Mouse (Mus musculus) neural tube, embryonic 12.5 days (tissue): ENCODE data around the gene Tmem108. TPM values are rescaled to one million over a fixed set of nuclear protein-coding genes. Genes with fewer than 3 reads are reported as not detected.

Source experiments
- ATAC-seq: fragments of 200-750 bp; cut with Nextera tagmentation; 2 replicates; pipeline ENCODE4 v1.8.0; 2017; ENCODE audit warnings: low read depth, mild to moderate bottlenecking, moderate TSS enrichment, moderate library complexity; ENCODE audit not compliant: low FRiP score
- H3K27ac ChIP-seq: fragments of 300-500 bp; sonication (generic); 2 replicates; pipeline ENCODE4 v1.5.1; 2016
- H3K27me3 ChIP-seq: fragments of 300-500 bp; sonication (generic); replicated peaks from 2 replicates; pipeline ENCODE4 v1.6.1; 2016; ENCODE audit warnings: mild to moderate bottlenecking
- H3K36me3 ChIP-seq: fragments of 300-500 bp; sonication (generic); 2 replicates; pipeline ENCODE4 v1.6.1; 2016; ENCODE audit warnings: mild to moderate bottlenecking
- H3K4me1 ChIP-seq: fragments of 300-500 bp; sonication (generic); 2 replicates; pipeline ENCODE4 v1.6.1; 2016
- H3K4me2 ChIP-seq: fragments of 300-500 bp; sonication (generic); replicated peaks from 2 replicates; pipeline ENCODE4 v1.6.1; 2016; ENCODE audit warnings: mild to moderate bottlenecking
- H3K4me3 ChIP-seq: fragments of 300-500 bp; sonication (generic); 2 replicates; pipeline ENCODE4 v1.5.1; 2016
- H3K9ac ChIP-seq: fragments of 300-500 bp; sonication (generic); 2 replicates; pipeline ENCODE4 v1.6.1; 2016; ENCODE audit warnings: mild to moderate bottlenecking
- H3K9me3 ChIP-seq: fragments of 300-500 bp; sonication (generic); 2 replicates; pipeline ENCODE4 v1.6.1; 2016; ENCODE audit warnings: mild to moderate bottlenecking
- WGBS: fragments of 180-500 bp; shearing (Covaris S2); methylation state at CpG from one replicate; pipeline ENCODE4 v1.1.7; 2016; 5-methylcytosine and 5-hydroxymethylcytosine counted together
- polyA plus RNA-seq: library from polyadenylated mRNA; unstranded; fragments of >200 nt; fragmentation: Nextera tagmentation; extraction: Ambion mirVana; gene quantifications from 2 replicates; pipeline ENCODE4 v1.2.1, GENCODE M21; 2016

Gene Tmem108
- polyA plus RNA-seq, 1 experiment from 2014 or later: 25.8 TPM

DNA sequence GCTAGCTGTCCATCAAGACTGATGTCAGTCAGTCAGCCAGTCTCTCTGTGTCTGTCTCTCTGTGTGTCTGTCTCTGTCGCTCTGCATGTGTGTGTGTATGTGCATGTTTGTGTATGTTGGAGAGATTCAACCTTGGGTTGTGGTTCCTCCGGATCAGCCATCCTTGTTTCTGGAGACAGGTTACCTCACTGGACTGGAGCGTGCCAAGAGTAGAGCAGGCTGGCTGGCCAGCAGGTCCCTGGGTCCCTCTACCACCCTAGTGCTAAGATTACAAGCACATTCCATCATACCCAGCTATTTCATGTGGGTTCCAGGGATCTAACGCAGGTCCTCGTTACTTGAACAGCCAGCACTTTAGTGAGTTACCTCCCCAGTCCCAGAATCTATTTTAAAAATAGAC, 138.6 kb downstream of the Tmem108 start:
- H3K27ac ChIP-seq: no peak overlapping the region
- no peaks in the 10 kb centered on the region for H3K27me3 ChIP-seq
- H3K9ac ChIP-seq: no peak overlapping the region
- H3K4me3 ChIP-seq: no peak overlapping the region
- H3K9me3 ChIP-seq: no peaks in the 10 kb centered on the region
- H3K4me2 ChIP-seq: no peak overlapping the region
- 84% methylated on average over 5 of the region's 5 CpGs for WGBS
- H3K36me3 ChIP-seq: no peaks in the 10 kb centered on the region
- H3K4me1 ChIP-seq: no peaks in the 10 kb centered on the region
- no peak for ATAC-seq

DNA sequence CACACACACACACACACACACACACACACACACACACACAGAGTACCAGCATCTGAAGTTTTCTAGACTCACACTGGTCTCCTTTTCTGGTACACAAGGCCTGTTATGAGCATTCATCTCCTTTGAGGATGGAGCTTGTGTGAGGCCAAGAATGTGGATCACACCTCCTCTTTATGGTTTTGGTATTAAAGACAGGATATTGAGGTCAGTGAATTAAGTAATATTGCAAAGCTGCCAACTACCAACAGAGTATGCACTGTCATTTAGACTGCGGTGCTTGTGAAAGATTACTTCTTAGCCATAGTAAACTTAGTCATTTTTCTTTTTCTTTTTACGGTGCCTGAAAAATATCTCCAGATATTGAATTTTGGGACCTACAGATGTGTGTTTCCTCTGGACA, 139.8 kb downstream of the Tmem108 start:
- no peak overlapping the region for H3K9ac ChIP-seq
- H3K4me1 ChIP-seq: no peaks in the 10 kb centered on the region
- no peaks in the 10 kb centered on the region for H3K27me3 ChIP-seq
- no peak overlapping the region for H3K4me2 ChIP-seq
- 96% methylated on average over 2 of the region's 2 CpGs for WGBS
- H3K36me3 ChIP-seq: no peaks in the 10 kb centered on the region
- H3K4me3 ChIP-seq: no peak overlapping the region
- ATAC-seq: no peak
- H3K27ac ChIP-seq: no peak overlapping the region
- H3K9me3 ChIP-seq: no peaks in the 10 kb centered on the region

DNA sequence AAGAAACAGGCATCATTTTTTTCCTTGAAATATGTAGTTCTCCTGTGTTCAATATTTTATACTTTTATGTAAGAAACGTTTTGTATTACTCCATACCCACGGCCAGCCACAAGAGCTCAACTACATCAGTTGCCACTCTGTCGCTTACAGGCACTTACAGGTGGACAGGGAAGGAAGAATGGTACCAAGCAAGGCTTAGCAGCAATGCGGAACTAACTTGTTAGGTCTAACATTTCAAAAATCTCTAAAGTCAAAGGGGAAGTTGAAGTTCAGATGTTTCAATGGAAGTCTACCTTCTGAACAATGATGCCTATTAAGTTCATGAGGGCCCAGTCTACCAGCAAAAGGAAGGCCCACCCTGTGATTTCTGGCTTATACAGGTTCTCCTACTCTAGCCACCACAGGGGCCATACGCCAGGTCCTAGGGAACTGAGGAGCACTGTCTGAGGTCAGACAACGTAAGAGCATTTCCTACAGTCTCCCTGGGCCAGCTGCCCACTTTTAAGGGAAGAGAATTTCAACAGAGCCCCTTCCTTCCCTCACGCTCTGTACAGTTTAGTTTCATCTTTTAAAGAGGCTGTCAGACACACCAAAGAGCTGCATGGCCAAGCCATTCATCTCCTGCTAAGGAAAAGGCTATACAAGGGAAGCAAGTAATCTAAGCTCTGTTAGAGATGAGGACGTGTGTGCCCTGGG, 141.0 kb downstream of the Tmem108 start:
- Histone ChIP-seq H3K4me1 (no peaks in the 10 kb centered on the region), H3K4me3 (no peak overlapping the region), H3K4me2 (no peak overlapping the region), H3K9ac (no peak overlapping the region), H3K9me3 (peaks cover 7% of the 10 kb centered on the region; the same call in 1 of the 2 replicates), H3K36me3 (no peaks in the 10 kb centered on the region), H3K27ac (no peak overlapping the region), H3K27me3 (no peaks in the 10 kb centered on the region)
- ATAC-seq: no peak
- WGBS: 94% methylated on average over 8 of the region's 8 CpGs

DNA sequence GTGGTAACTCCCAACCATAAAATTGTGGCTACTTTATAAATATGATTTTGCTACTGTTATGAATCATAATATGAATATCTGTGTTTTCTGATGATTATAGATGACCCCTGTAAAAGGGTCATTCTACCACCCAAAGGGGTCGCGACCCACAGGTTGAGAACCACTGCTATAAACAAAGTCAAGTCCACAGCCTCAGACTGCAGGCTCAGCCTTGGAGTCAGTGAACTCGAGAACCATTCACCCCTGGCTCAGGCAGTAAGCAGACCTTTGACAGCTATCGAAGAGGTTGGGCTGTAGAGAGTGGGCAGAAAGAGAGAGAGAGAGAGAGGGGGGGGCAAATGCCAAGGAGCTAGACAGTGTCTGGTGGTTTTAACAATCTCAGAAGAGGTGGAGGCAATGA, 147.4 kb downstream of the Tmem108 start:
- WGBS: 83% methylated on average over 4 of the region's 4 CpGs
- H3K4me3 ChIP-seq: no peak overlapping the region
- H3K9ac ChIP-seq: no peak overlapping the region
- no peak overlapping the region for H3K4me2 ChIP-seq
- ATAC-seq: no peak
- no peaks in the 10 kb centered on the region for H3K27me3 ChIP-seq
- H3K36me3 ChIP-seq: no peaks in the 10 kb centered on the region
- peaks cover 14% of the 10 kb centered on the region for H3K9me3 ChIP-seq
- H3K4me1 ChIP-seq: no peaks in the 10 kb centered on the region
- no peak overlapping the region for H3K27ac ChIP-seq

DNA sequence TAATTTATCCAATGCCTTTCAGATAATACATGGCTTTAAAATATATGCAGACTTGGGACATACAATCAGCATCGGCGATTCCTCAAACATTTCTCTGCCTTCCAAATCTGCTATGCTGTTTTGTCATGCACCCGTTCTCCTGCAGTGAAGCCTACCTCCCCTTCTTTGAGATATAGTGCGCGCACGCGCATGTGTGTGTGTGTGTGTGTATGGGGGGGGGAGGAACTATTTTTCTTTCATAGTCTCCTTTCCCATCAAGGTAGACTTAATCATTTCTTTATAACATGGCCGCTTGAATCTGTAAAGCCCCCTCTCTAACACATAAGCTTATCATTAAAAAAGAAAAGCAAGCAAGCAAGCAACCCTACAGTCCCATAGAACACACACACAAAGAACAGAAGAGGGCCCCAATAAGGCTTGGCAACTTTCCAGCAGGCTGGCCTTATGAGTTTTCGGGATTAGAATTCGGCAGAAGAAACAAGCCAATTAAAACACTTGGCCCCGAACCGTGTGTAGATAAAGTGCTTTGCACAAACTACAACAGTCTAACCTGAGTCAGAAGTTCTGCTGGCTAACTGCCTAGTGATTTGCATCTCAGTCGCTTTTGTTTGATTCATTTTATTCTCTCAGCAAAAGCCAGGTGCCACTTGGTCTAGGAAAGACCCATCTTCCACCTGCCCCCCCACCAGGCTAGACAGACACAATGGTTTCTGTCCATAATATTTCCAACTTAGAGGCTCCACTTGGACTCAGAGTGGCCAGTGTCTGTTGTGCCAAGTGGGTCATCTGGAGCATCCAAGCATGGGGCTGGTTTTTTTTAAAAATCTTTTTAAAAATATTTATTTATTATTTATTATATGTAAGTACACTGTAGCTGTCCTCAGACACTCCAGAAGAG, 153.2 kb downstream of the Tmem108 start:
- Histone ChIP-seq H3K27ac (no peak overlapping the region), H3K27me3 (no peaks in the 10 kb centered on the region)
- WGBS: 87% methylated on average over 13 of the region's 13 CpGs

DNA sequence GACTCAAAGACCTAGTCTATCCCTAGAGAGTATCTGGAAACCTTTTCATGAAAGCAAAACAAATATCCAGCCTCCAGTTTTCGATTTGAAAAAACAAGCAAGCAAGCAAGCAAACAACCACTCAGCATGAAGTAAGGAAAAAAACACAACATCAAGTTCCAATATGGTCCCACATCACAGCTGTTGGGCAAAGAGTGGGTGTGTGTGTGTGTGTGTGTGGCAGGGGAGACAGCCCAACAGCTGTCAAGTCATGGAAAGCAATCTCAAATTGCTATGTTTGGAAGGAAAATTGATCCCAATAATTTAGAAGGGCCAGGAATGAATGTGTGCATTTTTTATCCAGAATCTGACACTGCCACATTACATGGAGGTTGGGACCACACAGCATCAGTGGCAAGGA, 155.6 kb downstream of the Tmem108 start:
- no peaks in the 10 kb centered on the region for H3K4me1 ChIP-seq
- H3K4me3 ChIP-seq: no peak overlapping the region
- no peaks in the 10 kb centered on the region for H3K36me3 ChIP-seq
- H3K4me2 ChIP-seq: no peak overlapping the region
- H3K27ac ChIP-seq: no peak overlapping the region
- H3K9me3 ChIP-seq: 0 out of 2 replicates have a peak, but pooled peaks cover under 1% of the 10 kb centered on the region
- 82% methylated on average over 1 of the region's 1 CpGs for WGBS
- H3K27me3 ChIP-seq: no peaks in the 10 kb centered on the region
- H3K9ac ChIP-seq: no peak overlapping the region
- no peak for ATAC-seq

More for the DNA sequence above, 153.2 kb downstream of the Tmem108 start:
- Histone ChIP-seq H3K4me3 (no peak overlapping the region), H3K9ac (no peak overlapping the region), H3K4me2 (no peak overlapping the region), H3K9me3 (peaks cover 6% of the 10 kb centered on the region; the same call in 1 of the 2 replicates), H3K4me1 (no peaks in the 10 kb centered on the region), H3K36me3 (no peaks in the 10 kb centered on the region)
- ATAC-seq: no peak

DNA sequence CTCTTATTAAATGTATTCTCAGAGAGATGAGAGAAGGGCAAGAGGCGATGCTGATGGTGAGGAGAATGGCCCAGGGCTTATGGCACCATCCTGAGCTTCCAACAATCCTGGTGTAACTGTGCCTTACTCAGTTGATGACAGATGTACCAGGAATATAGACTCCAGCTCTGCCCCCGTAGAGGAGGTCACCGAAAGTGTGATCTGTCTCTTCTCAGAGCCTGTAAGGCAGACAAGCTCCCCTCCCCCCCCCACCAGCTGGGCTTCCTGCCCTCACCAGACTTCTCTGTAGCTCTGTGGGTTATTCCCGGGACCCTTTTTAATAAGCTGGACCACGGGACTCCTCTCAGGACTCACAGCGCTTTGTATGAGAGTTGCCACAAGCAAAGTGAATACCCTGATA, 157.8 kb downstream of the Tmem108 start:
- no peak overlapping the region for H3K9ac ChIP-seq
- no peak overlapping the region for H3K4me2 ChIP-seq
- WGBS: 73% methylated on average over 6 of the region's 6 CpGs
- H3K27ac ChIP-seq: no peak overlapping the region
- H3K27me3 ChIP-seq: no peaks in the 10 kb centered on the region
- no peaks in the 10 kb centered on the region for H3K4me1 ChIP-seq
- H3K36me3 ChIP-seq: no peaks in the 10 kb centered on the region
- ATAC-seq: no peak
- H3K9me3 ChIP-seq: no peaks in the 10 kb centered on the region
- H3K4me3 ChIP-seq: no peak overlapping the region

DNA sequence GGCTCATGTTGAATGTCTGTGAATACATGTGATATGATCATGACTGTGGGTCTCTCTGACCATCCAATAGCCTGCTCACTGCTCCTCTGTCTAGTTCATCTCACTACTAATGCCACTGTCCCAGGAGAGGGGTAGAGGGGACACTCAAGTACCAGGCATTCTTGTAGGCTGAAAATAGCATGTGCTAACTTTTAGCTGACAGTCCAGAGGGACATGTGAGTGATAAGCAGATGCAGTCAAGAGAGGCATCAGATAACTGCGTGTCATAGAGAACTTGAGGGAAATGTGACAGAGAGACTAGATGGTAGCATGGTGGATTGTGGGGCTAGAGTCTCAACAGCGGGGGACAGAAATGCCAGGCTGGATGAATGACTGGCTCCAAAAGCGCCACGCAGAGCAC, 159.8 kb downstream of the Tmem108 start:
- no peaks in the 10 kb centered on the region for H3K4me1 ChIP-seq
- H3K4me3 ChIP-seq: no peak overlapping the region
- WGBS: 90% methylated on average over 4 of the region's 4 CpGs
- no peaks in the 10 kb centered on the region for H3K9me3 ChIP-seq
- H3K36me3 ChIP-seq: no peaks in the 10 kb centered on the region
- no peak overlapping the region for H3K27ac ChIP-seq
- H3K9ac ChIP-seq: no peak overlapping the region
- no peak for ATAC-seq
- no peak overlapping the region for H3K4me2 ChIP-seq
- no peaks in the 10 kb centered on the region for H3K27me3 ChIP-seq

DNA sequence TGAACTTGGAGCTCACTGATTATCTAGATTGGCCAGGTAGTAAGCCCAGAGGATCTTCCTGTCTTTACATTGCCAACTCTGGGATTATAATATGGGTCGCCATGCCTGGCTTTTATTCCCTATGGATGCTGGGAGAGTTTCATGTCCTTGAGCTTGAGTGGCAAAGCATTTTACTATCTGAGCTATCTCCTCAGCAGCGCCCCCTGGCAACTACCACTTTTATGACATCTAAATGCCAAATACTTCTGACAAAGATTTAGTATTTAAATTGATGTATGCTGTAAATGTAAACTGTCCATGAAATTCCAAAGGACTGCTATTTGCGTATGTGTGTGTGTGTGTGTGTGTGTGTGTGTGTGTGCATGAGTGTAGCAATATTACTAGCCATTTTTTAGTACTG, 160.8 kb downstream of the Tmem108 start:
- H3K9ac ChIP-seq: no peak overlapping the region
- H3K27me3 ChIP-seq: no peaks in the 10 kb centered on the region
- 53% methylated on average over 3 of the region's 3 CpGs for WGBS
- H3K36me3 ChIP-seq: no peaks in the 10 kb centered on the region
- H3K27ac ChIP-seq: no peak overlapping the region
- H3K4me3 ChIP-seq: no peak overlapping the region
- H3K4me2 ChIP-seq: no peak overlapping the region
- ATAC-seq: no peak
- H3K9me3 ChIP-seq: no peaks in the 10 kb centered on the region
- H3K4me1 ChIP-seq: no peaks in the 10 kb centered on the region; the same call in 1 of the 2 replicates

DNA sequence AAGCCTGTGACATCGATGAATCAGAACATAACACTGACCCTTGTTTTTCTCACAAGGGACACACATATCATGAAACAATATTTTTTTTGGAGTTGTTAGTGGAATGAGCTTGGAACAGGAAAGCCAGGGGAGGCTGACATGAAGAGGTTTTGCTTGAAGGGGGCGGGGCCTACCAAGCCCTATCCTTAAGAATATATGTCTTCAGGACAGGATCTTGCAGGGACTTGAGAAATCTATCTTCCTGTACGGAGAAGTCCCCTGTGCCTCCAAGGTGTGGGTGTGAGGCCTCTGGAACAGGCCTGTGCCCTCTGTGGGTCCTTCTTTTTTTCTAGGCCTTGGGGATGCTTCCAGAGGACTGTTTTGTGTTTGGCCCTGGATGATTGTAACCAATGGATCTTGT, 161.7 kb downstream of the Tmem108 start:
- Histone ChIP-seq H3K4me2 (no peak overlapping the region), H3K9ac (no peak overlapping the region), H3K9me3 (no peaks in the 10 kb centered on the region), H3K27me3 (no peaks in the 10 kb centered on the region), H3K4me3 (no peak overlapping the region), H3K27ac (no peak overlapping the region), H3K36me3 (no peaks in the 10 kb centered on the region), H3K4me1 (peaks cover 4% of the 10 kb centered on the region; the same call in 1 of the 2 replicates)
- WGBS: 93% methylated on average over 3 of the region's 3 CpGs
- ATAC-seq: no peak

DNA sequence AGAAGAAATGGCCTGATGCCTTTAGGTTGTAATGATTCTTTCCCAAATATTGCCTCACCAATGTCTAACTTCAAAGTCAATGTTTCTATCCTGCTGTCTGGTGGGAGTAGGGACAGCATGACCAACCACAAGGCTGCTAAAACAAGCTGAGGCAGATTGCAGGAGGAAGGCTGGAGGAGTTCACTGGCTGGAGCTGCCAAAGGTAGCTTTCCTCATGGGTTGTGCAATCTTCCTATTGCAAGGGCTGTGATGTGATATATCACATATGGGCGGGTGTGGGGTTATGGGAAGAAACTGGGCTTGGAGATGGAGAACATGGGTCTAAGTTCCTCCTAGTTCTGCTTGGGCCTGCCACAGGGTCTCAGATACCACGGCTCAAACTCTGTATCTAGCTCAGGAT, 163.8 kb downstream of the Tmem108 start:
- ATAC-seq: no peak
- H3K9ac ChIP-seq: no peak overlapping the region
- peaks cover 13% of the 10 kb centered on the region for H3K4me1 ChIP-seq
- H3K27ac ChIP-seq: no peak overlapping the region
- no peak overlapping the region for H3K4me3 ChIP-seq
- no peaks in the 10 kb centered on the region for H3K9me3 ChIP-seq
- H3K27me3 ChIP-seq: no peaks in the 10 kb centered on the region
- H3K4me2 ChIP-seq: no peak overlapping the region
- WGBS: 78% methylated on average over 2 of the region's 2 CpGs
- no peaks in the 10 kb centered on the region for H3K36me3 ChIP-seq

DNA sequence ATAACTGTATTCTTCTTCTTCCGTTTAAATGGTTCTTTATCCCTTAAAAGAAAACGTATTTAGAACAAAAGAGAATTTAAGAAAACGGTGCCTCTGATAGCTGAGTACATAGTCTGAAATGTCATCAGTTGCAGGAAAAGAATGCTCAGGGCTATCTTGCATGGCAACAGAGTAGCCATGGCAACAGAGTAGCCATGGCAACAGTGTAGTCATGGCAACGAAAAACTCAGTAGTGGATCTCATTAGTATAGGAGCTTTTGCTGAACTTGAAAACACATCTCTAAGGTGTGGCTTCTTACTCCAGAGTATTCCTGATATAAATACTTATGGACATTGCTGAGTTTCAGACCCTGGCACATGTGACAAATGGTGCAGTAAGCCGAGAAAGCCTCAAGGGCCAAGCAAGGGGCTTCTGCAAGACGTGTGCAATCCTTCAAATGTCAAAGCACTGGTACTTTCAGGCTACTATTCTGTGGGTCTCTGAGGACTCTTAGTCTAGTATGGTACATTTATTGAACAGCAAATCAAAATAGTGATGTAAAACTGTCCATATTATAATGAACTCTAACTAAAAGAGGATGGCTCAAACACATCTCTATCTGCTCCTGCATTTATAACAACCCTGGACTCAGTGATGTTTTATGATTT, 166.3 kb downstream of the Tmem108 start:
- Histone ChIP-seq H3K9ac (no peak overlapping the region), H3K27ac (no peak overlapping the region), H3K36me3 (no peaks in the 10 kb centered on the region), H3K4me3 (no peak overlapping the region), H3K4me1 (peaks cover 14% of the 10 kb centered on the region), H3K27me3 (no peaks in the 10 kb centered on the region), H3K4me2 (no peak overlapping the region), H3K9me3 (no peaks in the 10 kb centered on the region)
- 31% methylated on average over 6 of the region's 6 CpGs for WGBS
- peak; percentile 90 for ATAC-seq
